Mouse (Mus musculus) embryonic facial prominence, embryonic 11.5 days (tissue): ENCODE results near the gene Sema4d. TPM values are rescaled to one million over a fixed set of nuclear protein-coding genes. Genes with fewer than 3 reads are reported as not detected.

Experiments
- ATAC-seq: fragments of 200-750 bp; cut with Nextera tagmentation; replicated peaks from 2 replicates; pipeline ENCODE4 v1.8.0; 2017; ENCODE audit warnings: low read depth; ENCODE audit not compliant: insufficient number of reproducible peaks, low FRiP score, low TSS enrichment
- DNase-seq: peaks from one replicate; pipeline ENCODE4 v3.0.0-alpha.2; 2015; ENCODE audit warnings: low spot score
- H3K27ac ChIP-seq: fragments of 300-500 bp; sonication (generic); replicated peaks from 2 replicates; pipeline ENCODE4 v1.5.1; 2014; ENCODE audit warnings: mild to moderate bottlenecking, low read depth, low read length, control low read depth
- H3K27me3 ChIP-seq: fragments of 300-500 bp; sonication (generic); 2 replicates; pipeline ENCODE4 v1.6.1; 2014; ENCODE audit warnings: mild to moderate bottlenecking, low read length, moderate library complexity, mixed read lengths; ENCODE audit not compliant: control insufficient read depth, insufficient read depth
- H3K36me3 ChIP-seq: fragments of 300-500 bp; sonication (generic); replicated peaks from 2 replicates; pipeline ENCODE4 v1.6.1; 2014; ENCODE audit warnings: low read depth, mild to moderate bottlenecking, low read length, moderate library complexity, mixed read lengths; ENCODE audit not compliant: control insufficient read depth, insufficient read depth
- H3K4me1 ChIP-seq: fragments of 300-500 bp; sonication (generic); 2 replicates; pipeline ENCODE4 v1.6.1; 2014; ENCODE audit warnings: low read length, mixed read lengths; ENCODE audit not compliant: control insufficient read depth, insufficient read depth
- H3K4me2 ChIP-seq: fragments of 300-500 bp; sonication (generic); 2 replicates; pipeline ENCODE4 v1.6.1; 2014; ENCODE audit warnings: low read depth, mild to moderate bottlenecking, control low read depth, low read length, moderate library complexity
- H3K4me3 ChIP-seq: fragments of 300-500 bp; sonication (generic); 2 replicates; pipeline ENCODE4 v1.5.1; 2014; ENCODE audit warnings: low read depth, low read length, control low read depth
- H3K9ac ChIP-seq: fragments of 300-500 bp; sonication (generic); replicated peaks from 2 replicates; pipeline ENCODE4 v1.6.1; 2014; ENCODE audit warnings: mild to moderate bottlenecking, control low read depth, low read length
- H3K9me3 ChIP-seq: fragments of 300-500 bp; sonication (generic); replicated peaks from 2 replicates; pipeline ENCODE4 v1.6.1; 2016; ENCODE audit warnings: mild to moderate bottlenecking, low read length, inconsistent platforms, mixed read lengths; ENCODE audit not compliant: control insufficient read depth
- WGBS: fragments of 180-500 bp; shearing (Covaris S2); extraction: QIAGEN DNeasy Blood & Tissue Kit; methylation state at CpG from one replicate; pipeline ENCODE4 v1.1.7; 2014; 5-methylcytosine and 5-hydroxymethylcytosine counted together
- polyA plus RNA-seq: library from polyadenylated mRNA; unstranded; fragments of >200 nt; fragmentation: Nextera tagmentation; extraction: Ambion mirVana; gene quantifications from 2 replicates; pipeline ENCODE4 v1.2.1, GENCODE M21; 2014

Gene Sema4d
- polyA plus RNA-seq, 1 experiment from 2014 or later, result 5.4 TPM

DNA sequence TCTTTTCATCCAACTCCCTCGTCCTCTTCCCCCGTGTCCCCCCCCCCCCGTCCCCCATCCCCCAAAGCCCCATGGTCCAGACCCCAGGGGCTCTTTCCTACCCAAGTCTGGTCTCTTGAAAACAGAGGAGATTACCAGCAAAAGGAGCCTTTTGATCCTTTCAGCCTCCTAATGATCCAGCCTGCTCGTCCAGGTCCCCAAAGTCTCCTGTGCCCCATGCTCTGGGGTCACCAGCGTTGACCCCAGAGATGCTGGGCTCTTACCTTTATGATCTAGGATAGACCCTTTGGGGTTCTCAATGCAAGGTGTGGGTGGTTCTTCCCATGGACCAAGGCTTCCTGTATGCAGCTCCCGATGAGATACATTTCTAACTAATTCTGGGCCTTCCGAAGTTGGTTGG lies 401 bp upstream of the Sema4d start:
- peak overlapping the region; percentile 87 for H3K4me3 ChIP-seq
- 44% methylated on average over 5 of the region's 7 CpGs for WGBS
- peak overlapping the region; percentile 16 for H3K4me2 ChIP-seq
- H3K36me3 ChIP-seq, result no peaks in the 10 kb centered on the region
- DNase-seq (no peak), ATAC-seq (no peak; the same call in 1 of the 2 replicates)
- peaks cover 6% of the 10 kb centered on the region for H3K27me3 ChIP-seq
- H3K27ac ChIP-seq, result no peak overlapping the region
- H3K4me1 ChIP-seq, result peaks cover 3% of the 10 kb centered on the region; the same call in 1 of the 2 replicates
- H3K9ac ChIP-seq, result no peak overlapping the region
- H3K9me3 ChIP-seq, result no peaks in the 10 kb centered on the region

DNA sequence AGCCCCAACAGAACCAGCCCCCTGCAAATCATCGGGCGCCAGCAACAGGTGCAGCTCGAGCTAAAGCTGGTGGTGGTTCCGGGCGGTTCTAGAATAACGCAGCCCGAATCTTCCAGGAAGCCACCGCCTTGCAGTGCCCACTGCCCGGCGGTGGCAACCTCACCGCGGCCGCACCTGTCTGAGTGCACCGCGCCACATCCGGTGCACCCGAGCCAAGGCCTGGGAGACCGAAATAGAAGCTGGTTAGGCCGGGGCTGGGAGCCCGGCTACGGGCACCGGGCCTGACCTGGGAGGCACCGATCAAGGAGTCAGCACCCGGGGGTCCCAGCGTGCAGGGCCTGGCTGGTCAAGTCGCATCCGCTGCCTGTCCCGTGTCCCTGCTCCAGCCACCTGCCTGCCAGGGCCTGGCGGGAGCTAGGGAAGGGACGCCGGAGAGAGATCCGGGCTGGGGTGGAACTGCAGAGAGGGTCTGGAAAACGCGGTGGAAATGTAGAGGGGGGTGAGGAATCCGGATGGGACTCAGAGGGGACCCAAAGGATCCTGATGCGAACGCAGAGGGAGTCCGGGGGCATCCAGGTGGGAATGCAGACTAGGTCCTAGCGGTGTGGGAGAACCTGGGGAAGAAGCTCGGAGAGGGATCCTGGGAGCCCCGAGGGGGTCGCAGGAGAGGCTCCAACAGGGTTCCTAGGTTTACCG lies 670 bp downstream of the Sema4d start:
- peaks cover 6% of the 10 kb centered on the region for H3K27me3 ChIP-seq
- H3K27ac ChIP-seq, result no peak overlapping the region
- H3K9me3 ChIP-seq, result no peaks in the 10 kb centered on the region
- ATAC-seq, result peak; percentile 23
- H3K4me1 ChIP-seq, result peaks cover 3% of the 10 kb centered on the region; the same call in 1 of the 2 replicates
- peak overlapping the region; percentile 98 for H3K4me2 ChIP-seq
- H3K4me3 ChIP-seq, result peak overlapping the region; percentile 87
- peak; percentile 29 for DNase-seq
- H3K36me3 ChIP-seq, result no peaks in the 10 kb centered on the region
- WGBS, result 1% methylated on average over 42 of the region's 43 CpGs
- H3K9ac ChIP-seq, result peak overlapping the region; percentile 78

DNA sequence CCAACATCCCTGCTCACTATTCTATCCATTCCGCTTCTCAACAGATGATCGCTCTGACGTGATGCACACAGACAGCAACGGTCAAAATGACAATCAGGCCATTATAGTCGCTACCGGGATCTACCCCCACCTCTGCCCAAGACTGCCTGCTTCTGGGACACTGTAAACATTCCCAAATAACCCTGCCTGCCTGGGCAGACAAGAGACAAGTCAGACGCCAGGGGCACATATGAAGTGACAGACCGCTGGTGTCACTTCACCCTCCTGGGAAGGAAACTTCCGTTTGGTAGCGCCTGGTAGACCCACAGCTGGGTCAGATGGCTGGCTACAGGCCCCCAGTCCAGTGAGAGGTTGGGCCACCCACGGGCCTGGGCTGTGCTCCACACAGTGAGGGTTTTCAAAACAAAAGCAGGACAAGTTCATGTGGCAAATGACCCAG lies 1.4 kb downstream of the Sema4d start:
- Histone ChIP-seq H3K27me3 (peaks cover 6% of the 10 kb centered on the region), H3K9me3 (no peaks in the 10 kb centered on the region), H3K4me2 (peak overlapping the region; percentile 32), H3K27ac (no peak overlapping the region), H3K36me3 (no peaks in the 10 kb centered on the region), H3K4me3 (peak overlapping the region; percentile 87), H3K4me1 (peaks cover 3% of the 10 kb centered on the region; the same call in 1 of the 2 replicates), H3K9ac (no peak overlapping the region)
- ATAC-seq (peak; percentile 7; the same call in 1 of the 2 replicates), DNase-seq (no peak)
- WGBS, result 23% methylated on average over 11 of the region's 11 CpGs

DNA sequence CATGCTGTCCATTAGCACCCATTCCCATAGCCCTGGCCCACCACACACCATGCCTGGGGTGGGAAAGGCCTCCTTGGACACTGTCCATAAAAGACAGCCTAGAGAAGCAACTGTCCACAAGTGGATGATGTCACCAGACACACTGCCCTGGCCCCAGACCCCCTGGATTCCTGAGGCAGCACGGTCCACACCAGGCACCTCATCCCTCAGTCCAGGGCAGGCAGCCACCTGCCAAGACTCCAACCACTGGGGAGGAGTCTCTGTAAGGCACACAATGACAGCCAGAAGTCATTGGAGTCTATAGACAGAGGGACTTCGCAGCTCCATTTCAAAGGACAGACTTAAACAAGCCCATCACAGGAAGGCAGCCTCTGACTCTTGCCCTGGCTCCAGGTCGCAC lies 1.9 kb downstream of the Sema4d start:
- no peaks in the 10 kb centered on the region for H3K36me3 ChIP-seq
- H3K9me3 ChIP-seq, result no peaks in the 10 kb centered on the region
- no peak overlapping the region for H3K4me2 ChIP-seq
- DNase-seq (no peak), ATAC-seq (no peak)
- H3K4me3 ChIP-seq, result no peak overlapping the region
- H3K9ac ChIP-seq, result no peak overlapping the region
- peaks cover 6% of the 10 kb centered on the region for H3K27me3 ChIP-seq
- WGBS, result 56% methylated on average over 3 of the region's 3 CpGs
- peaks cover 3% of the 10 kb centered on the region; the same call in 1 of the 2 replicates for H3K4me1 ChIP-seq
- no peak overlapping the region for H3K27ac ChIP-seq

DNA sequence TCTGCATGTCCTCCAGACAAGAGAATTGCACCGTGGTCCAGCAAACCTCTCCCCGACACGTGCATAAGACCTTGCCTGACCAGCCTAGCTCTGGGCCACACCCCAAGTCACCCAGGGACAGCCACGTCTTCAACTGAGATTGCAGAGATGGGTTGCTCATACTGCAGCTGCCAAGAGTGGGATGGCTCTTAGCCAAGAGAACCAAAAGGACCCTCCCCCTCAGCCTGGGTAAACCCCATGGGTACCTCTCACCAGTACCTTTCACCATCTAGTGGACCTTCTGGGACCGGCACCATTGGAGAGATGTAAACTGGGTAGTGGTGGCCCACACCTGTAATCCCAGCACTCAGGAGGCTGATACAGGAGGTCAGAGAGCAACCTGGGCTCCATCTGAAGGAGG lies 2.8 kb downstream of the Sema4d start:
- no peaks in the 10 kb centered on the region for H3K36me3 ChIP-seq
- no peaks in the 10 kb centered on the region for H3K9me3 ChIP-seq
- H3K9ac ChIP-seq, result no peak overlapping the region
- H3K4me3 ChIP-seq, result no peak overlapping the region
- H3K27ac ChIP-seq, result no peak overlapping the region
- no peak overlapping the region for H3K4me2 ChIP-seq
- ATAC-seq (no peak), DNase-seq (no peak)
- H3K4me1 ChIP-seq, result peaks cover 3% of the 10 kb centered on the region; the same call in 1 of the 2 replicates
- 77% methylated on average over 5 of the region's 5 CpGs for WGBS
- H3K27me3 ChIP-seq, result peaks cover 6% of the 10 kb centered on the region

DNA sequence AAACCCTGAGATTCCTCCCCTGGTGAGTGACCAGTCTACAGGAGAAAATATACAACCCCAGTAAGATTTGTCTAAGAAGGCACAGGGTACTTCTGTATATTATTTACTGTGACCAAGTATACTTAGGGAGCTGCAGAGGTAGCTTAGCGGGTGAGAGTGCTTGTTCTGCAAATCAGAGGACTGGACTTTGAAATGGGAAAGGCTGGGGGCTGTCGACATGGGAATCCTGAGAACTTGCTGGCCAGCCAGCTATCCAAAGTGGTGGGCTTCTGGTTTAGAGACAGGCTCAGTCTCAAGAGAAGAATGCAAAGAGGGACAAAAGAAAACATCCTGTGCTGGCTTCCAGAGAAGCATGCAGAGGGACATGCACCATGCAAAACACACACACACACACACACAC lies 5.7 kb downstream of the Sema4d start:
- no peak for DNase-seq
- peaks cover 6% of the 10 kb centered on the region for H3K27me3 ChIP-seq
- no peak overlapping the region for H3K27ac ChIP-seq
- H3K9me3 ChIP-seq, result no peaks in the 10 kb centered on the region
- peaks cover 3% of the 10 kb centered on the region; the same call in 1 of the 2 replicates for H3K4me1 ChIP-seq
- no peaks in the 10 kb centered on the region for H3K36me3 ChIP-seq
- H3K9ac ChIP-seq, result no peak overlapping the region
- H3K4me2 ChIP-seq, result no peak overlapping the region
- H3K4me3 ChIP-seq, result no peak overlapping the region
- ATAC-seq, result no peak
- WGBS, result 55% methylated on average over 2 of the region's 2 CpGs

DNA sequence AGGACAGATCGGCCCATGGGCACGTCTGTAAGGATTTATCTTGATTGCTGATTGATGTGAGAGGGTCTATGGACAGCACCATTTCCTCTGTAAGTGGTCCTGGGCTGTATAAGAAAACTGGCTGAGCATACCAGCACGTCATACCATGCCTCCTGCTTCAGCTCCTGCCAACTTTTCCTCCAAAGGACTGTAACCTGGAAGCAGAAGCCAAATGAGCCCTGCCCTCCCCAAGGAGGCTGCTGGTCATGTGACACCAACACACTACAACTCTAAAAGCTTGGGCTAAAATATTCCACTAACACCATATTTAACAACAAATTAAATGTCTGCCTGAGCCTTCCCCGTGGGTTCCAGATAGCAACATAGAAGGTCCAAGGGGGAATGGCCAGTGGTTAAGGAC lies 6.9 kb downstream of the Sema4d start:
- Histone ChIP-seq H3K4me1 (no peaks in the 10 kb centered on the region), H3K9ac (no peak overlapping the region), H3K4me3 (no peak overlapping the region), H3K36me3 (no peaks in the 10 kb centered on the region), H3K4me2 (no peak overlapping the region), H3K27me3 (peaks cover 3% of the 10 kb centered on the region; the same call in 1 of the 2 replicates), H3K9me3 (no peaks in the 10 kb centered on the region), H3K27ac (no peak overlapping the region)
- WGBS, result 71% methylated on average over 4 of the region's 4 CpGs
- ATAC-seq (no peak), DNase-seq (no peak)

DNA sequence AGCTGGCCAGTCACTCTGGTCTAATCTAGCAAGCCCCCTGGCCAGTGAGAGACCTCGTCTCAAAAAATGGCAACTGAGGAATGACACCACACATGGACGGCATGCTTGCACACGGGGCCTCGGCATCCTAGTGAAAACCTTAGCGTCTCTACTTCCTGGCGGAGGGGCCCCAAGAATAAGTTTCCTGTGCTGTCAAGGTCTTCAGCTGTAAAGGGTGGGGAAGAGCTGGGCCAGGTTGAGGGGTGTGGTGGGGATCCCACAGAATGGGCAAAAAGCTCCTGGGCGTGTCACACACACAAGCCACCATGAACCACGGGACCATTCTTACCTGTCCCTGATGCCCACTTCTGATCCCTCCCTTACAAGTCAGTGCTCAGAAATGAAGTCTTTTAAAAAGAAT lies 9.1 kb downstream of the Sema4d start:
- H3K36me3 ChIP-seq, result no peaks in the 10 kb centered on the region
- H3K4me2 ChIP-seq, result no peak overlapping the region
- no peaks in the 10 kb centered on the region for H3K9me3 ChIP-seq
- H3K27me3 ChIP-seq, result no peaks in the 10 kb centered on the region
- 91% methylated on average over 8 of the region's 8 CpGs for WGBS
- no peak overlapping the region for H3K4me3 ChIP-seq
- H3K27ac ChIP-seq, result no peak overlapping the region
- no peaks in the 10 kb centered on the region for H3K4me1 ChIP-seq
- DNase-seq (no peak), ATAC-seq (no peak)
- H3K9ac ChIP-seq, result no peak overlapping the region
